Mouse (Mus musculus) kidney, postnatal 25 days (tissue): Measurements from ENCODE around the gene Epha8.

Experiments used
- DNase-seq, 2 experiments: peaks; one replicate each; pipeline ENCODE4 v3.0.0; 2021; ENCODE audit warnings: mixed read lengths in 2 of 2

The Epha8 gene

GRCm38 (mm10) chr4:136956751-136957446 is at the start of gene Epha8:
Gene Epha8, minus strand, starts transcription at chr4:136956816.
- no peak for DNase-seq

- DNase-seq, result peak in 1 of 2 experiments; percentile 53
Observed at GRCm38 (mm10) chr4:137001825-137002224, 45.2 kb upstream of the Epha8 start.

DNA sequence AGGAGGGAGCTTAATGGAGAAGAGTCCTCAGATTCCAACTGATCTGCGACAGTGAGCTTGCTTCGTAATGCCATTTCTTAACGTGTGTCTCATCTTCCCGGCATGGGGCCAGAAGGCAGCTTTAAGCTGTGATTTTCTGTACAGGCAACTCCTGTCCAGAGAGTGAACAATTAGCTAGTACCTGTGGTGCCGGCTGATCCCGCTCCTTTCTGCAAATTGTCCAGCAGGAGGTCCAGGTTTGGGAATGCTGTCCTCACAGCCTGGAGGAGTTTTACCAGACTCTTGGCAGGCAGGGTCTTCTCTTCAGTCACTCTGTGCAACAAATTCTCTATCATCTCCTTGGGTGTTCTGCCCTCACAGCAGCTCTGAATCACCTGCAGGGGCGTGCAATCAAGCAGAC is 44.4 kb upstream of the Epha8 start:
- no peak for DNase-seq

GRCm38 (mm10) chr4:136998371-136998770 is 41.8 kb upstream of the Epha8 start:
- no peak for DNase-seq

- DNase-seq, result no peak
Observed at GRCm38 (mm10) chr4:136997723-136998345, 41.2 kb upstream of the Epha8 start.

GRCm38 (mm10) chr4:136996933-136997332 is 40.3 kb upstream of the Epha8 start:
- DNase-seq, result no peak

GRCm38 (mm10) chr4:136995361-136995760 is 38.7 kb upstream of the Epha8 start:
- no peak for DNase-seq

- no peak for DNase-seq
Observed at GRCm38 (mm10) chr4:136981993-136982695, 25.5 kb upstream of the Epha8 start.

DNA sequence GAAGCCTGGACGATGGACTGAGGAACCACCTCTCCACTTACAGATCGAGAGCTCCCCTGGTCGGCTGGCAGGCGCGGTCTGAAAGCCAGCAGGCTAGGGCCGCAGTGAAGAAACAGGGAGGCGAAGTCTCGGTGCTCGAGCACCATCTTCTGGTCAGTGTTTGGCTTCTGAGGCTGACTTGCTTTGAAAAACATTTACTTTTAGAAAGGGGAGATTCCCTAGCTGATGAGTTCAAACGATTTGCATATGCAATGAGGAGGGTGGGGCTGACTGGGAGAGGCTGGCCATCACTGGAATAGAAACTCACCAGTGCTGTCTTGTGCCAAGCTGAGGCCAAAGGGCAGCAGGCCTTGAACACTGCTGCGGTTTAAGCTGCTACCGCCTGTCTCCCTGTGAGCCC is 24.7 kb upstream of the Epha8 start:
- peak; percentile 78 to 91 for DNase-seq

- DNase-seq, result peak; percentile 29 to 51
Observed at GRCm38 (mm10) chr4:136980921-136981320, 24.3 kb upstream of the Epha8 start.

DNA sequence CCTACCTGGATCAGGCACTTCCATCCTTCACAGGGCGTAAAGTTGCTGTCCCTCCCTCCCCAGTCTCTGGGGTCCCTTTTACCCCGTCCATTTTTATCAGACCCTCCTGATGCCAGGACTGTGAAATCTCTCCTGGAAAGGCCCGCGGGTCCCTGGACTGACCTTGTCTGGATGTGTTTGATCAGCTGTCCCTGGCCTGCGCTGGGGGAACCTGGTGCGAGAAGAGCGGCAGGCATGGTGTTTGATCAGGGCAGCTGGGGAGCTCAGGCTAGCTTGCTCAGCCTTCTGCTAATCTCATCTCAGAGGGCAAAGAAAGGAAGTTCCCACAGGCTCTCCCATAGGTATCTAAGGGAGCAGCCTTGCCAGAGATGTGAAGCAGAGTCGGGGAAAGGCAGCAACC is 20.6 kb upstream of the Epha8 start:
- no peak for DNase-seq

DNA sequence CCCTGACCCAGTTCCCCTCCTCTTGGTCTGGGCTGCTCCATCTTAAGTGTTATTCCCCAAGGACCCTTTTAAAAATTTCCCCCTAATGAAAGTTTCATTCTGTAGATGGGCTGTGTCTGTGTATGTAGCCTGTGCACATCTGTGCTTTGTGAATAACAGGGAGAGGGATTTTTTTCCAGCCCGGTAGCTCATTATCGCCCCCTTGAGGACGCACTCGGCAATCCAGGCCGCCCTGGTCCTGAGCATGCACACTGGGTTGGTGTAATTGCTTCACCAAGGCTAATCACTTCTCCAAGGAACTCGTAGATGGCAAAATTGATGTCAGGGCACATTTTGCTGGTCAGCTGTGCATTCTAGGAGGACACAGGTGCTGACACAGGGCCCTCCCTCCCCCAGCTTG is 14.3 kb upstream of the Epha8 start:
- DNase-seq, result peak in 1 of 2 experiments; percentile 61

DNA sequence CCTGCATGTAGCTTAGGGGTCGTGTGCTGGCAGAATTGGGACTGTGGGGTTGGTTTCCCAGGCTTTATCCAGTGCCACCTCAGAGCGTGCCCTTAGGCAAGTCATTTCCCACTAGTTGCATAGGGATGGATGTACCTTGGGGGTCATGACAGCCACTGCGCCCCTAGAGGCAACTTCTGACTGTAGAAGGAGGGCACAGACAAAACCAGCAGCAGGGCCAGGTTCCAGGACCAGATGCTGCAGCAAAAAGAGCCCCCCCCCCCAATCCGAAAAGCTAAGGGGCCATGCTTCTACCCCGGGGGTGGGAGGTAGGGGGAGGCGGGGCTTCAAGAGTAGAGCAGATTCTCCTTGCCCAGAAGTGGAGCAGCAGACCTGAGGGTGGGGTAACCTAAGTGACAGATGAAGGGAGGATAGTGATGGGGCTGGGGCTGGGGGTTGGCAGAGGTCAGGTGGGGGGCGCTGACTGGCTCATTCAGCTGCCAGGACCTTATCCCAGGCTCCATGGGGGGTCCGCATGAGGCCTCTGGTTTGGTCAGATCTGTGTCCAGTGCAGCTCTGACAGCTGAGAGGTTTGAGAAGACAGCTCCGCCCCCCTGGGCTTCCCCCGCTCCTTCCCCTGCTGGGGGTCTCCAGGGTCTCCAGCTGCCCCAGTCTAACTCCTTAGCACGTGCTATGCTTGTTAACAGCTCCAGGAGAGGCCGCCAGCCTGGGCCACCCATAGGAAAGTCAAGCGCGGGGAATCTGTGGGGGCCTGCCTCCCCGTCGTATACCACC is 13.1 kb upstream of the Epha8 start:
- no peak for DNase-seq

GRCm38 (mm10) chr4:136969096-136969495 is 12.5 kb upstream of the Epha8 start:
- no peak for DNase-seq

- DNase-seq, result no peak
Observed at GRCm38 (mm10) chr4:136967511-136967910, 10.9 kb upstream of the Epha8 start.

DNA sequence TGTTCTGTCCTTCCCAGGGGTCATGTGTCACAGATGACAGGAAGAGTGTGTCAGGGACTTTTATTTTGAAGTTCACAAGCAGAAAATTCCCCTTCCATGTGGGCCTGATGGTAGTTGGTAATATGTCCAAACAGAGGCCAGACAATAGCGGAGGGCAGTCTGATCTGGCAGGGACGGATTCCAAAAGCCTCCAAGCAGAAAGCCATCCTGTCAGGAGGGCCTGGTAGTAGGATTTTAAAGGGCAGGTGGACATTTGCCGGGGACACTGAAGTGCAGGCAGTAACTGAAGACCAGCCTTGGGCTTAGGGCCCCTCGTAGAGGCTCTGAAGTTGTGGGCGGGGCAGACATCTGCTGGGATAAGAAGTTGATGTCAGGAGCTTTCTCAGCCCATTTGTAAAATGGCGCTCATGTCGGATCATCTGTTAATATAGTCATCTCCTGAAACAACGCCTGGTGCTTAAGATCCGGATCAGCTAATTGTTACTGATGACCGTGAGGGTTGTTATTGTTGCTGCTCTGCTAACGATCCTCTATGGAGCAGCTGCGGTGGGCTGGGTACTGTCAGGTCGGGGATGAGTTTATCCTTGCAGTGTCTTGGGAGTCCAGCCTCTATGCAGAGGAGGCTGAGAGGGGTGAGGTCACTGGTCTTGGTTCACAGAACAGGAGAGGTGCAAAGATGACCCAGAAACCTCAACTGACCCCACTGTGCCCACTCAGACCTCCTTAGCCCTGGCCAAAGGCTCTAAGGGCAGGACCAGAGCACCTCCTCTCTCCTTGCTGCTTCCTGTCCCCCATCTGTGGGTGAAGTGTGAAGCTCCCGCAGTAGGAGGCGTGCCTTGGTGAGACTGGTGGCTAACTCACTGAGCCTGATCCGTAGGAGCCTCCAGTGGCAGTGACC is 10.1 kb upstream of the Epha8 start:
- DNase-seq, result no peak

- DNase-seq, result no peak
Observed at GRCm38 (mm10) chr4:136964990-136965421, 8.4 kb upstream of the Epha8 start.

GRCm38 (mm10) chr4:136962447-136962846 is 5.8 kb upstream of the Epha8 start:
- DNase-seq, result no peak

GRCm38 (mm10) chr4:136961642-136962285 is 5.1 kb upstream of the Epha8 start:
- peak; percentile 53 to 71 for DNase-seq

GRCm38 (mm10) chr4:136960581-136960980 is 4.0 kb upstream of the Epha8 start:
- DNase-seq, result peak in 1 of 2 experiments; percentile 10

GRCm38 (mm10) chr4:136960068-136960467 is 3.5 kb upstream of the Epha8 start:
- no peak for DNase-seq
